In genomic region chr13:6085891-6086290, GRCm38 (mm10) we compare ENCODE assay signal across 20 mouse cellular contexts.
DNase-seq lines count a peak whose midpoint lies in the region; ATAC-seq lines count a peak whose summit lies in the region.
"Had no signal": no experiment of that assay in that cellular context is flagged by ENCODE, and none has a peak within 500 bp of the region (broad histone marks: within the 10 kb centered on the region; RNA-seq: fewer than 3 reads in every experiment).

No protein-coding gene starts in this region.

- DNase-seq in adrenal gland, adult (ENCODE audit: inconsistent age in 2 of 2, low spot score in 1 of 2), result peak; percentile 58 to 85
- no peak for DNase-seq in adrenal gland, postnatal 4 days (ENCODE audit: low spot score in 2 of 2)
- peak; percentile 23 for DNase-seq in 3134 (ENCODE audit: extremely low read depth, insufficient read length, low spot score)
- DNase-seq in adrenal gland, adult 2 months, result peak; percentile 82
- DNase-seq in adrenal gland, postnatal 25 days, result peak; percentile 20
- DNase-seq in cerebellum, postnatal 10 days, result no peak
- DNase-seq in heart, postnatal 36 days, result no peak
- DNase-seq in midbrain, embryonic 14.5 days, result no peak
- DNase-seq: cerebellum, adult 2 months; cerebellum, postnatal 25 days; gastrocnemius, postnatal 36 days; heart, adult 11 months; heart, postnatal 10 days; kidney, adult 2 months had no signal

- no peaks in the 10 kb centered on the region for H3K36me3 ChIP-seq in midbrain, embryonic 14.5 days (ENCODE audit: control insufficient read depth, insufficient read depth, low read length)
- H3K36me3 ChIP-seq: embryonic facial prominence, embryonic 12.5 days; forebrain, embryonic 15.5 days; hindbrain, embryonic 10.5 days had no signal

- no peak overlapping the region for H3K27ac ChIP-seq in midbrain, embryonic 14.5 days (replicated peaks; ENCODE audit: low read depth, low read length)
- H3K27ac ChIP-seq: embryonic facial prominence, embryonic 12.5 days; forebrain, embryonic 15.5 days; hindbrain, embryonic 10.5 days; hindbrain, embryonic 14.5 days had no signal

- 88% methylated on average over 2 of the region's 2 CpGs for WGBS in midbrain, embryonic 14.5 days

- no peaks in the 10 kb centered on the region for H3K27me3 ChIP-seq in midbrain, embryonic 14.5 days (ENCODE audit: control insufficient read depth, insufficient read depth, low read length)
- H3K27me3 ChIP-seq: CH12.LX; embryonic facial prominence, embryonic 12.5 days; forebrain, embryonic 15.5 days had no signal

- no peaks in the 10 kb centered on the region for H3K4me1 ChIP-seq in midbrain, embryonic 14.5 days (ENCODE audit: control insufficient read depth, insufficient read depth, low read length)
- H3K4me1 ChIP-seq: embryonic facial prominence, embryonic 12.5 days; forebrain, embryonic 15.5 days; hindbrain, embryonic 10.5 days had no signal

- intact Hi-C loops in heart, postnatal 36 days (cut with DNase I), result no loop called here

- no peak overlapping the region for H3K4me3 ChIP-seq in midbrain, embryonic 14.5 days (replicated peaks; ENCODE audit: low read depth, low read length)
- H3K4me3 ChIP-seq: embryonic facial prominence, embryonic 12.5 days; forebrain, embryonic 15.5 days; hindbrain, embryonic 10.5 days had no signal

- no peaks in the 10 kb centered on the region for H3K9me3 ChIP-seq in midbrain, embryonic 14.5 days (ENCODE audit: control insufficient read depth, low read length)
- H3K9me3 ChIP-seq: embryonic facial prominence, embryonic 12.5 days; forebrain, embryonic 15.5 days; hindbrain, embryonic 10.5 days had no signal

- H3K9ac ChIP-seq in midbrain, embryonic 14.5 days (replicated peaks; ENCODE audit: low read length), result no peak overlapping the region
- H3K9ac ChIP-seq: embryonic facial prominence, embryonic 12.5 days; forebrain, embryonic 15.5 days; hindbrain, embryonic 14.5 days had no signal

- no peak overlapping the region for H3K4me2 ChIP-seq in midbrain, embryonic 14.5 days (ENCODE audit: low read length)
- H3K4me2 ChIP-seq: embryonic facial prominence, embryonic 12.5 days; forebrain, embryonic 15.5 days; hindbrain, embryonic 14.5 days had no signal

- no peak for ATAC-seq in midbrain, embryonic 14.5 days (ENCODE audit: low FRiP score, low TSS enrichment)
- ATAC-seq: forebrain, embryonic 15.5 days; intestine, embryonic 16.5 days had no signal

Comparison
In these comparisons a context has a peak if more than half of its experiments do, and no peak if none do; other contexts are left out.
1. DNase-seq: peak in adrenal gland, adult (2 of 2), 3134 (single experiment), adrenal gland, adult 2 months (single experiment) and adrenal gland, postnatal 25 days (single experiment); none in adrenal gland, postnatal 4 days (0 of 2), cerebellum, postnatal 10 days (0 of 2), heart, postnatal 36 days (0 of 2) and midbrain, embryonic 14.5 days (single experiment).